Mouse (Mus musculus) midbrain, postnatal 0 days (tissue): ENCODE data around the gene Sec61a1. TPM values are rescaled to one million over a fixed set of nuclear protein-coding genes. Genes with fewer than 3 reads are reported as not detected.

Experiments used
- ATAC-seq: fragments of 200-750 bp; cut with Nextera tagmentation; 2 replicates; pipeline ENCODE4 v1.8.0; 2017; ENCODE audit warnings: moderate number of reproducible peaks, mild to moderate bottlenecking, moderate TSS enrichment, moderate library complexity; ENCODE audit not compliant: low FRiP score
- DNase-seq: peaks from one replicate; pipeline ENCODE4 v3.0.0-alpha.2; 2015; ENCODE audit warnings: low spot score
- H3K27ac ChIP-seq: fragments of 300-500 bp; sonication (generic); 2 replicates; pipeline ENCODE4 v1.5.1; 2014; ENCODE audit warnings: low read depth, mild to moderate bottlenecking, low read length, mixed read lengths
- H3K27me3 ChIP-seq: fragments of 300-500 bp; sonication (generic); 2 replicates; pipeline ENCODE4 v1.6.1; 2014; ENCODE audit warnings: low read length, control low read depth, mixed read lengths; ENCODE audit not compliant: insufficient read depth
- H3K36me3 ChIP-seq: fragments of 300-500 bp; sonication (generic); 2 replicates; pipeline ENCODE4 v1.6.1; 2014; ENCODE audit warnings: low read length, control low read depth, mixed read lengths; ENCODE audit not compliant: insufficient read depth
- H3K4me1 ChIP-seq: fragments of 300-500 bp; sonication (generic); 2 replicates; pipeline ENCODE4 v1.6.1; 2014; ENCODE audit warnings: mild to moderate bottlenecking, control low read depth, antibody characterized with exemption, low read length, mixed read lengths; ENCODE audit not compliant: insufficient read depth
- H3K4me2 ChIP-seq: fragments of 300-500 bp; sonication (generic); 2 replicates; pipeline ENCODE4 v1.6.1; 2014; ENCODE audit warnings: low read depth, mild to moderate bottlenecking, low read length, mixed read lengths; ENCODE audit not compliant: poor library complexity, severe bottlenecking
- H3K4me3 ChIP-seq: fragments of 300-500 bp; sonication (generic); 2 replicates; pipeline ENCODE4 v1.5.1; 2014; ENCODE audit warnings: low read depth, mild to moderate bottlenecking, low read length, moderate library complexity
- H3K9ac ChIP-seq: fragments of 300-500 bp; sonication (generic); replicated peaks from 2 replicates; pipeline ENCODE4 v1.6.1; 2014; ENCODE audit warnings: mild to moderate bottlenecking, low read length, moderate library complexity, mixed read lengths; ENCODE audit not compliant: poor library complexity, severe bottlenecking
- H3K9me3 ChIP-seq: fragments of 300-500 bp; sonication (generic); 2 replicates; pipeline ENCODE4 v1.6.1; 2016; ENCODE audit warnings: low read length, control low read depth
- CTCF ChIP-seq: IDR thresholded peaks from 2 replicates; pipeline ENCODE4 v1.5.1; 2016; ENCODE audit warnings: antibody characterized with exemption, mild to moderate bottlenecking
- WGBS: fragments of 180-500 bp; shearing (Covaris S2); extraction: QIAGEN DNeasy Blood & Tissue Kit; methylation state at CpG from one replicate; pipeline ENCODE4 v1.1.7; 2014; 5-methylcytosine and 5-hydroxymethylcytosine counted together
- polyA plus RNA-seq: library from polyadenylated mRNA; unstranded; fragments of >200 nt; fragmentation: Nextera tagmentation; extraction: Ambion mirVana; gene quantifications from 2 replicates; pipeline ENCODE4 v1.2.1, GENCODE M21; 2015
- total RNA-seq: library from RNA; depleted of rRNA; stranded (reverse); fragments of >200 nt; gene quantifications from 2 replicates; pipeline ENCODE4 v1.2.3, GENCODE M21; 2014; rRNA removed

Gene Sec61a1
- total and polyA plus RNA-seq, 2 experiments from 2014 or later, result 131 to 192 TPM

DNA sequence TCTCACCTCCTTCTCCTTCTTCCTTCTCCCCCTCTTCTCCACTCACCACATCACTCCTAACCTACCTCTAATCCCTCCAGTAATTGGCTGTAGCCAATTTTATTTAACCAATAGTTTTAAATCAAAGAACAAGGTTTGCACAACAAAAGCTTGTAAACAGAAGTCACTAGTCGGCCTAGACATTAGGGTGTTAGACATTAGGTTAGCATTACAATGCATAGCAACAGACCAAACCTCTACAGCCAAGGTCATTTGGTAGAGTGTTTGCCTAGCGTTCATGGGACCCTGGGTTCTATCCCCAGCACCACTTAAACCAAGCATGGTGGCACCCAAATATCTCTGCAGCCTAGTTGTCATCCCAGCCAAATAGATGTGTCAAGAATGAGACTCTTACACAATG lies 64.2 kb downstream of the Sec61a1 start:
- ATAC-seq (no peak), DNase-seq (no peak)
- Histone ChIP-seq H3K27me3 (no peaks in the 10 kb centered on the region), H3K27ac (no peak overlapping the region), H3K4me2 (no peak overlapping the region), H3K36me3 (no peaks in the 10 kb centered on the region), H3K4me1 (no peaks in the 10 kb centered on the region), H3K9ac (no peak overlapping the region), H3K9me3 (no peaks in the 10 kb centered on the region), H3K4me3 (no peak overlapping the region)
- WGBS, result 72% methylated on average over 2 of the region's 2 CpGs
- TF ChIP-seq CTCF, result no peak

Other genes starting within 250 kb of the Sec61a1 start
- 23.7 and 26.8 TPM in 2 replicates for gene Eefsec, start 72.4 kb downstream of the Sec61a1 start, total RNA-seq
- 24.4 and 27.8 TPM in 2 replicates for gene Eefsec, start 72.4 kb downstream of the Sec61a1 start, polyA plus RNA-seq
- 34.5 and 42.9 TPM in 2 replicates for gene Ruvbl1, start 53.5 kb downstream of the Sec61a1 start, total RNA-seq
- 67.6 and 73.5 TPM in 2 replicates for gene Ruvbl1, start 53.5 kb downstream of the Sec61a1 start, polyA plus RNA-seq
- gene Kbtbd12, start 119.0 kb upstream of the Sec61a1 start, total RNA-seq, result 0.16 and 0.38 TPM in 2 replicates
- gene Kbtbd12, start 119.0 kb upstream of the Sec61a1 start, polyA plus RNA-seq, result 0.25 TPM in 1 of 2 replicates, not detected in the other
- gene Mgll, start 205.5 kb upstream of the Sec61a1 start, total RNA-seq, result 48.7 and 50.6 TPM in 2 replicates
- gene Mgll, start 205.5 kb upstream of the Sec61a1 start, polyA plus RNA-seq, result 62.3 and 75.3 TPM in 2 replicates